9 mouse cellular contexts compared by ENCODE assay signal in the genomic region with DNA sequence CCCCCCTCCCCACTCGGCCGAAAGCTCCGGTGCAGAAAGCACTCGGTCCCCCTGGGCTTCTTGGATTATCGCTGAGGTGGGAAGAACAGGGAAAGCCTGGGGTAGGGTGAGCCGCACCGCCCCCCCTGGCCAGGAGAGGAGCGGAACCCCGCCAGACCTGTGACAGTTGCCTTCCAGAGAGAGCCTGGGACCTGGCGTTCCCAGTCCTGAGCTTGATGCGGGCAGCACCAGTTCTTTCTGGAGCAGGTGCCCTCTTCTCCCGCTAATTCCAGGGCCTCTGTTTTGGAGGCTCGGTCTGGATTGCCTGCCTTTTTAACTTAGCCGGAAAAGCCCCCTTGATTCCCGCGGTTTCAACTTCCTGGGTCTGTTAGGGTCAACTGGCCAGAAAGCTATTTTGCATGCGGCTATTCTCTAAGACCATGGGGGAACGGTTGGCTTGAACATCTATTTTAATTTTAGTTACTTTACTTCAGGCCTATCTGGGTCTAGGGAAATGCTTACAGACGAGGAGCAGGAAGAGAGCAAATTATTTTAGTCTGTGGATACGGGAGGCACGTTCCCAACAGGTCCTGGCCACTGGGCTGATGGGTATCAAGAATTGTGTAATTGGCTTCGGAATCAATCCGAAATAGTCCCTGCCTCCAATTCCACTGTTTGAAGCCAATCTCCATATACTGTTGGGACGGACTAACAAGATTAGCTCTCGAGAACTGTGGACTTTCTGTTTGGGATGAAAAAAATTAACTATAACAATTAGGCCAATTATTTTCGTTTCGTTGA. TPM values are rescaled to one million over a fixed set of nuclear protein-coding genes. Genes with fewer than 3 reads are reported as not detected.
A peak's percentile ranks its signal among the peaks of the same experiment; 100 is the strongest.
DNase-seq lines count a peak whose midpoint lies in the region; ATAC-seq and TF ChIP-seq lines count a peak whose summit lies in the region.
"Had no signal": no experiment of that assay in that cellular context is flagged by ENCODE, and none has a peak within 500 bp of the region (broad histone marks: within the 10 kb centered on the region; RNA-seq: fewer than 3 reads in every experiment).

No protein-coding gene starts in this region.

- no peaks in the 10 kb centered on the region for H3K36me3 ChIP-seq in heart, embryonic 13.5 days
- no peaks in the 10 kb centered on the region for H3K36me3 ChIP-seq in midbrain, embryonic 12.5 days
- no peaks in the 10 kb centered on the region for H3K36me3 ChIP-seq in midbrain, postnatal 0 days (ENCODE audit: insufficient read depth, low read length)
- no peaks in the 10 kb centered on the region for H3K36me3 ChIP-seq in forebrain, postnatal 0 days (ENCODE audit: insufficient read depth)
- H3K36me3 ChIP-seq in stomach, postnatal 0 days (ENCODE audit: control insufficient read depth, insufficient read depth, low read length) = no peaks in the 10 kb centered on the region; the same call in 1 of the 2 replicates

- no peak for TF ChIP-seq EP300 in stomach, postnatal 0 days (optimal IDR thresholded peaks at IDR 0.05)

- peak overlapping the region; percentile 55 for H3K4me2 ChIP-seq in heart, embryonic 13.5 days
- peak overlapping the region; percentile 29 for H3K4me2 ChIP-seq in midbrain, embryonic 12.5 days (replicated peaks)
- no peak overlapping the region for H3K4me2 ChIP-seq in midbrain, postnatal 0 days (ENCODE audit: low read depth, low read length, poor library complexity, severe bottlenecking)
- no peak overlapping the region for H3K4me2 ChIP-seq in forebrain, postnatal 0 days (ENCODE audit: low read depth)
- H3K4me2 ChIP-seq in stomach, postnatal 0 days (replicated peaks; ENCODE audit: low read depth) = peak overlapping the region; percentile 37; the same call in 1 of the 2 replicates

- H3K4me3 ChIP-seq in heart, embryonic 13.5 days = peak overlapping the region; percentile 46
- H3K4me3 ChIP-seq in midbrain, embryonic 12.5 days = peak overlapping the region; percentile 16
- no peak overlapping the region for H3K4me3 ChIP-seq in midbrain, postnatal 0 days (ENCODE audit: low read depth, low read length)
- H3K4me3 ChIP-seq in forebrain, postnatal 0 days (ENCODE audit: low read depth, low read length) = no peak overlapping the region
- H3K4me3 ChIP-seq in stomach, postnatal 0 days (ENCODE audit: low read depth, low read length) = peak overlapping the region; percentile 21
- no peak overlapping the region for H3K4me3 ChIP-seq in left cerebral cortex, adult 2 months

- peaks cover 45% of the 10 kb centered on the region for H3K4me1 ChIP-seq in heart, embryonic 13.5 days
- H3K4me1 ChIP-seq in midbrain, embryonic 12.5 days = peaks cover 48% of the 10 kb centered on the region
- H3K4me1 ChIP-seq in midbrain, postnatal 0 days (ENCODE audit: insufficient read depth, low read length) = no peaks in the 10 kb centered on the region
- no peaks in the 10 kb centered on the region for H3K4me1 ChIP-seq in forebrain, postnatal 0 days (ENCODE audit: insufficient read depth)
- H3K4me1 ChIP-seq in stomach, postnatal 0 days (replicated peaks; ENCODE audit: control insufficient read depth, insufficient read depth) = no peaks in the 10 kb centered on the region

- DNase-seq in heart, postnatal 36 days = no peak
- no peak for DNase-seq in midbrain, postnatal 0 days (ENCODE audit: low spot score)
- DNase-seq in forebrain, postnatal 0 days = peak; percentile 59
- DNase-seq in stomach, postnatal 0 days (ENCODE audit: low spot score) = no peak
- no peak for DNase-seq in cerebellum, adult 9-10 months
- DNase-seq in left cerebral cortex, adult 2 months (ENCODE audit: extremely low spot score in 1 of 2, low spot score in 2 of 2) = no peak
- DNase-seq: adrenal gland, adult 8-10 months had no signal

- no peak overlapping the region for H3K27ac ChIP-seq in heart, embryonic 13.5 days (replicated peaks)
- H3K27ac ChIP-seq in midbrain, embryonic 12.5 days (replicated peaks) = no peak overlapping the region
- no peak overlapping the region for H3K27ac ChIP-seq in midbrain, postnatal 0 days (ENCODE audit: low read depth, low read length)
- H3K27ac ChIP-seq in forebrain, postnatal 0 days (ENCODE audit: low read depth, low read length) = no peak overlapping the region
- no peak overlapping the region for H3K27ac ChIP-seq in stomach, postnatal 0 days (replicated peaks)
- H3K27ac ChIP-seq in left cerebral cortex, adult 2 months = no peak overlapping the region

- WGBS in heart, embryonic 13.5 days = 3% methylated on average over 27 of the region's 27 CpGs
- WGBS in midbrain, embryonic 12.5 days = 2% methylated on average over 27 of the region's 27 CpGs
- WGBS in midbrain, postnatal 0 days = 3% methylated on average over 27 of the region's 27 CpGs
- whole genome bisulfite sequencing in forebrain, postnatal 0 days = 11% methylated on average over 27 of the region's 27 CpGs
- 8% methylated on average over 27 of the region's 27 CpGs for WGBS in stomach, postnatal 0 days

- intact Hi-C loops in heart, postnatal 36 days (cut with DNase I) = no loop called here
- intact Hi-C loops in left cerebral cortex, adult 2 months (cut with DNase I) = no loop called here

- peaks cover 99% of the 10 kb centered on the region for H3K27me3 ChIP-seq in heart, embryonic 13.5 days (replicated peaks)
- H3K27me3 ChIP-seq in midbrain, embryonic 12.5 days = peaks cover 99% of the 10 kb centered on the region
- H3K27me3 ChIP-seq in midbrain, postnatal 0 days (ENCODE audit: insufficient read depth, low read length) = peaks cover 74% of the 10 kb centered on the region
- H3K27me3 ChIP-seq in forebrain, postnatal 0 days (ENCODE audit: insufficient read depth, low read length) = peaks cover 59% of the 10 kb centered on the region
- H3K27me3 ChIP-seq in stomach, postnatal 0 days (ENCODE audit: control insufficient read depth, insufficient read depth, low read length) = peaks cover 47% of the 10 kb centered on the region

- ATAC-seq in heart, embryonic 13.5 days (ENCODE audit: extremely low read depth, insufficient number of reproducible peaks, low FRiP score, low TSS enrichment) = no peak
- ATAC-seq in midbrain, embryonic 12.5 days (ENCODE audit: low FRiP score, low read depth) = no peak
- ATAC-seq in midbrain, postnatal 0 days (ENCODE audit: low FRiP score) = no peak
- no peak; the same call in 1 of the 2 replicates for ATAC-seq in forebrain, postnatal 0 days
- ATAC-seq in stomach, postnatal 0 days (ENCODE audit: low FRiP score, low TSS enrichment) = no peak

- no peak overlapping the region for H3K9ac ChIP-seq in heart, embryonic 13.5 days
- H3K9ac ChIP-seq in midbrain, embryonic 12.5 days (replicated peaks) = no peak overlapping the region
- no peak overlapping the region for H3K9ac ChIP-seq in midbrain, postnatal 0 days (replicated peaks; ENCODE audit: low read length, poor library complexity, severe bottlenecking)
- no peak overlapping the region for H3K9ac ChIP-seq in forebrain, postnatal 0 days
- no peak overlapping the region for H3K9ac ChIP-seq in stomach, postnatal 0 days (ENCODE audit: low read length)

- no peak for TF ChIP-seq CTCF in midbrain, postnatal 0 days (IDR thresholded peaks at IDR 0.05)
- TF ChIP-seq CTCF in forebrain, postnatal 0 days (IDR thresholded peaks at IDR 0.05; ENCODE audit: low read depth) = no peak
- TF ChIP-seq CTCF in stomach, postnatal 0 days (IDR thresholded peaks at IDR 0.05; ENCODE audit: low read depth) = no peak
- TF ChIP-seq CTCF in left cerebral cortex, adult 2 months (IDR thresholded peaks at IDR 0.05) = no peak

- H3K9me3 ChIP-seq in heart, embryonic 13.5 days = no peaks in the 10 kb centered on the region
- H3K9me3 ChIP-seq in midbrain, embryonic 12.5 days = no peaks in the 10 kb centered on the region
- no peaks in the 10 kb centered on the region for H3K9me3 ChIP-seq in midbrain, postnatal 0 days (ENCODE audit: low read length)
- H3K9me3 ChIP-seq in forebrain, postnatal 0 days (ENCODE audit: low read length) = no peaks in the 10 kb centered on the region
- no peaks in the 10 kb centered on the region for H3K9me3 ChIP-seq in stomach, postnatal 0 days (ENCODE audit: control insufficient read depth, low read length)

RNA-seq across cellular contexts. Expression of gene Tfap2c, which starts 1.4 kb away (rescaled TPM):
- 0.05 and 0.09 TPM in 2 replicates for polyA plus RNA-seq in heart, embryonic 13.5 days (2015; fragmentation: Nextera tagmentation; extraction: Ambion mirVana)
- not detected for total RNA-seq in heart, postnatal 36 days (2021)
- polyA plus RNA-seq in midbrain, embryonic 12.5 days (2016; fragmentation: Nextera tagmentation; extraction: Ambion mirVana) = 2.9 and 3.1 TPM in 2 replicates
- 0.24 TPM in 1 of 2 replicates, not detected in the other for total RNA-seq in midbrain, postnatal 0 days (2014; rRNA removed)
- polyA plus RNA-seq in midbrain, postnatal 0 days (2015; fragmentation: Nextera tagmentation; extraction: Ambion mirVana) = not detected in 2 replicates
- 3.3 and 3.7 TPM in 2 replicates for total RNA-seq in forebrain, postnatal 0 days (2014; rRNA removed)
- polyA plus RNA-seq in forebrain, postnatal 0 days (2015; fragmentation: Nextera tagmentation; extraction: Ambion mirVana) = 3.7 and 3.9 TPM in 2 replicates
- polyA plus RNA-seq in stomach, postnatal 0 days (2015; fragmentation: Nextera tagmentation; extraction: Ambion mirVana) = 9.7 and 12.5 TPM in 2 replicates
- under 1 TPM; 0.12 to 0.16 TPM for total RNA-seq in left cerebral cortex, adult 2 months (2021)
- total RNA-seq: adrenal gland, adult 8-10 months had no signal

Comparison
In these comparisons a context has a peak if more than half of its experiments do, and no peak if none do; other contexts are left out.
1. H3K4me2 ChIP-seq: peak in heart, embryonic 13.5 days (single experiment), midbrain, embryonic 12.5 days (single experiment) and stomach, postnatal 0 days (single experiment); none in midbrain, postnatal 0 days (single experiment) and forebrain, postnatal 0 days (single experiment).
2. H3K4me3 ChIP-seq: peak in heart, embryonic 13.5 days (single experiment), midbrain, embryonic 12.5 days (single experiment) and stomach, postnatal 0 days (single experiment); none in midbrain, postnatal 0 days (single experiment), forebrain, postnatal 0 days (single experiment) and left cerebral cortex, adult 2 months (single experiment).